In genomic region chr4:83524843-83525689, GRCm38 (mm10) we compare ENCODE assay signal across 8 mouse cellular contexts. TPM values are rescaled to one million over a fixed set of nuclear protein-coding genes. Genes with fewer than 3 reads are reported as not detected.
DNase-seq lines count a peak whose midpoint lies in the region; ATAC-seq lines count a peak whose summit lies in the region.

Ccdc171 (plus strand) TSS chr4:83525545.

- no peaks in the 10 kb centered on the region for H3K36me3 ChIP-seq in heart, embryonic 14.5 days (ENCODE audit: control insufficient read depth, insufficient read depth, low read length)
- no peaks in the 10 kb centered on the region for H3K36me3 ChIP-seq in liver, embryonic 13.5 days
- H3K36me3 ChIP-seq in stomach, embryonic 16.5 days (ENCODE audit: control insufficient read depth, insufficient read depth, low read length): no peaks in the 10 kb centered on the region

- peaks cover 0 to 5% of the 10 kb centered on the region in 2 experiments; a peak in 1 of 4 replicates for H3K4me1 ChIP-seq in heart, embryonic 14.5 days (ENCODE audit: control insufficient read depth in 2 of 2, insufficient read depth in 2 of 2, low read length in 2 of 2)
- peaks cover 34% of the 10 kb centered on the region for H3K4me1 ChIP-seq in liver, embryonic 13.5 days (replicated peaks)
- H3K4me1 ChIP-seq in stomach, embryonic 16.5 days (ENCODE audit: control insufficient read depth, insufficient read depth, low read length): peaks cover 3% of the 10 kb centered on the region; the same call in 1 of the 2 replicates

- peak within 1 kb of the TSS; percentile 88 for H3K4me2 ChIP-seq in heart, embryonic 14.5 days (ENCODE audit: low read length)
- H3K4me2 ChIP-seq in liver, embryonic 13.5 days: peak within 1 kb of the TSS; percentile 99
- H3K4me2 ChIP-seq in stomach, embryonic 16.5 days (ENCODE audit: low read depth, low read length): peak within 1 kb of the TSS; percentile 94

- no peaks in the 10 kb centered on the region for H3K9me3 ChIP-seq in heart, embryonic 14.5 days (ENCODE audit: control insufficient read depth, low read length)
- no peaks in the 10 kb centered on the region for H3K9me3 ChIP-seq in liver, embryonic 13.5 days (replicated peaks)
- no peaks in the 10 kb centered on the region for H3K9me3 ChIP-seq in stomach, embryonic 16.5 days (replicated peaks; ENCODE audit: control insufficient read depth, low read length)

- peak; percentile 86 for ATAC-seq in erythroid progenitor cell, adult 5-6 weeks (replicated peaks; ENCODE audit: low FRiP score, poor library complexity, severe bottlenecking)
- peak; percentile 94 for ATAC-seq in heart, embryonic 14.5 days (ENCODE audit: insufficient number of reproducible peaks, insufficient read depth, low FRiP score, low read depth)
- ATAC-seq in liver, embryonic 13.5 days (ENCODE audit: low read depth): peak; percentile 95
- peak; percentile 97 for ATAC-seq in stomach, embryonic 16.5 days (ENCODE audit: insufficient read depth, low FRiP score)

- peak within 1 kb of the TSS; percentile 65 to 90 for H3K4me3 ChIP-seq in heart, embryonic 14.5 days (ENCODE audit: control insufficient read depth in 1 of 2, insufficient read depth in 1 of 2, low read depth in 1 of 2, low read length in 2 of 2)
- H3K4me3 ChIP-seq in liver, embryonic 13.5 days (replicated peaks): peak within 1 kb of the TSS; percentile 87
- H3K4me3 ChIP-seq in stomach, embryonic 16.5 days (replicated peaks; ENCODE audit: low read length): peak within 1 kb of the TSS; percentile 78

- DNase-seq in CD4-positive helper T cell, adult 2 months (ENCODE audit: low read depth, low spot score): peak; percentile 98
- DNase-seq in brain, embryonic 18.5 days (ENCODE audit: low read depth, low spot score): peak; percentile 91
- DNase-seq in kidney, postnatal 14 days: peak; percentile 98
- DNase-seq in liver, embryonic 13.5 days: peak; percentile 94
- DNase-seq in neural tube, embryonic 10.5 days (ENCODE audit: extremely low spot score, low spot score): peak; percentile 98

- peak within 1 kb of the TSS; percentile 87 to 94 for H3K27ac ChIP-seq in heart, embryonic 14.5 days (replicated peaks in 1 of 2; ENCODE audit: control insufficient read depth in 1 of 2, insufficient read depth in 1 of 2, low read depth in 2 of 2, low read length in 2 of 2)
- H3K27ac ChIP-seq in liver, embryonic 13.5 days: peak within 1 kb of the TSS; percentile 89
- peak within 1 kb of the TSS; percentile 94 for H3K27ac ChIP-seq in stomach, embryonic 16.5 days (ENCODE audit: low read length)

- no peaks in the 10 kb centered on the region for H3K27me3 ChIP-seq in heart, embryonic 14.5 days (ENCODE audit: control insufficient read depth, insufficient read depth, low read length)
- no peaks in the 10 kb centered on the region for H3K27me3 ChIP-seq in liver, embryonic 13.5 days
- H3K27me3 ChIP-seq in stomach, embryonic 16.5 days (ENCODE audit: control insufficient read depth, insufficient read depth, low read length): no peaks in the 10 kb centered on the region

- H3K9ac ChIP-seq in heart, embryonic 14.5 days (ENCODE audit: low read length): peak within 1 kb of the TSS; percentile 83
- H3K9ac ChIP-seq in liver, embryonic 13.5 days: peak within 1 kb of the TSS; percentile 86
- H3K9ac ChIP-seq in stomach, embryonic 16.5 days (ENCODE audit: low read length): peak within 1 kb of the TSS; percentile 92

- under 1% methylated on average over 73 of the region's 73 CpGs for WGBS in heart, embryonic 14.5 days
- under 1% methylated on average over 71 of the region's 73 CpGs for WGBS in liver, embryonic 13.5 days (ENCODE audit: insufficient replicate concordance)
- WGBS in stomach, embryonic 16.5 days: under 1% methylated on average over 73 of the region's 73 CpGs

RNA-seq across cellular contexts. Expression of gene Ccdc171, which starts in this region (rescaled TPM):
- 2.5 and 12.6 TPM in 2 replicates for total RNA-seq in erythroid progenitor cell, adult 5-6 weeks (2015; ENCODE audit: low replicate concordance)
- 4.9 and 8.0 TPM in 2 replicates for total RNA-seq in erythroid progenitor cell, adult 5-6 weeks (2017; ENCODE audit: low replicate concordance)
- polyA plus RNA-seq in heart, embryonic 14.5 days (2014; fragmentation: Nextera tagmentation; extraction: Ambion mirVana): 2.7 and 3.6 TPM in 2 replicates
- 1.1 and 1.8 TPM in 2 replicates for polyA plus RNA-seq in liver, embryonic 13.5 days (2015; fragmentation: Nextera tagmentation; extraction: Ambion mirVana)
- polyA plus RNA-seq in stomach, embryonic 16.5 days (2015; fragmentation: Nextera tagmentation; extraction: Ambion mirVana): 3.7 and 4.2 TPM in 2 replicates

Comparison
In these comparisons a context has a peak if more than half of its experiments do, and no peak if none do; other contexts are left out.
1. Peak in every context shown above with its lines: DNase-seq, ATAC-seq, H3K4me3 ChIP-seq and H3K27ac ChIP-seq.